Mouse (Mus musculus): Measurements from ENCODE around the gene Osbpl5.
"Not testable (repeated sequence)": the region's sequence is repeated elsewhere in the genome, so short reads cannot be mapped to it uniquely, and the experiment has no call there.

DNA sequence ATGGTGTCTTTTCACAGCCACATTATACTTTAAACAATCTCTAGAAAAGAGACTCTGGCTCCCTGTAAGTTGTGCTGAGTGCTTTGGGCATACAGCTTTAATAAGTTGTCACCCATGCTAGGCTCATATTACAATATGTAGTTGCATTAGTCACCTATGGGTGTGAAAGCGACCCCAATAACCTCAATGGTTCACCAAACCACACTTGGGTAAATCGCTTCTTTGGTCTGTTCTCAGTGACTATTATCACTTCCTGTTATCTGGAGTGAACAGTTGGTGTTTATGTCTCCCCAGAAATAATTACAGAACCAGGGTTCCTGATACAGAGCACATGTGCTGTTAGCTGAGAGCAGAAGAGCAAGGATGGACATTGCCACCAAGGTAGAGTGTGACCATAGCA, 112.8 kb downstream of the Osbpl5 start:
- TF ChIP-seq CTCF, EP300 (IDR thresholded peaks at IDR 0.05): not testable (repeated sequence)

Data from lung, postnatal 0 days (tissue).